Mouse (Mus musculus) brain, embryonic 14.5 days (tissue): Measurements from ENCODE around the gene Tox2.

Experiments
- CTCF ChIP-seq: fragments of 200-500 bp; IDR thresholded peaks from 2 replicates; pipeline ENCODE4 v1.5.1; 2012; ENCODE audit warnings: inconsistent platforms, mild to moderate bottlenecking, moderate library complexity, borderline replicate concordance; ENCODE audit not compliant: insufficient read depth, insufficient read length; ENCODE audit errors: extremely low read depth
- POLR2A ChIP-seq: fragments of 200-500 bp; IDR thresholded peaks from 2 replicates; pipeline ENCODE4 v1.6.1; 2012; ENCODE audit warnings: mild to moderate bottlenecking, inconsistent platforms, borderline replicate concordance; ENCODE audit not compliant: poor library complexity, insufficient read depth, insufficient read length, severe bottlenecking; ENCODE audit errors: extremely low read depth

GRCm38 (mm10) chr2:163203635-163204547 is 966 bp downstream of the Tox2 start:
- no peak for TF ChIP-seq CTCF
- no peak for TF ChIP-seq POLR2A
